In the genomic region with DNA sequence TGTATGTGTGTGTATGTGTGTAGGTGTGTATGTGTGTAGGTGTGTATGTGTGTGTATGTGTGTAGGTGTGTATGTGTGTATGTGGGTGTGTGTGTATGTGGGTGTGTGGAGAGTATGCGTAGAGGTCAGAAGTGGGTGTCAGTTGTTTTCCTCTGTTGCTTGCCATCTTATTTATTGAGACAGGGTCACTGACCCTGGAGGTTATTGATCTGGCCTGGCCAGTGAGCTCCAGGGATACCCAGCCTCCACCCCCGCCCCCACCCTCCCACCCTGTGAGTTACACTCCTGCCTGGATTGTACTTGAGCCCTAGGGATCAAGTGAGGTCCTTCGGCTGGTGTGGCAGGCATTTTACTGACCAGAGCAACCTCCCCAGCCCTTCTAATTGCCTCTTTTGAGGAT, we compare ENCODE assay signal across 25 mouse cellular contexts. TPM values are rescaled to one million over a fixed set of nuclear protein-coding genes. Genes with fewer than 3 reads are reported as not detected.
DNase-seq lines count a peak whose midpoint lies in the region; ATAC-seq and TF ChIP-seq lines count a peak whose summit lies in the region.
"Had no signal": no experiment of that assay in that cellular context is flagged by ENCODE, and none has a peak within 500 bp of the region (broad histone marks: within the 10 kb centered on the region; RNA-seq: fewer than 3 reads in every experiment).

No protein-coding gene starts in this region.

- ATAC-seq in liver, embryonic 11.5 days (replicated peaks; ENCODE audit: low FRiP score), result no peak
- ATAC-seq in liver, embryonic 13.5 days (ENCODE audit: low read depth), result peak; percentile 54
- peak; percentile 59 for ATAC-seq in liver, embryonic 15.5 days (ENCODE audit: insufficient read depth)
- no peak for ATAC-seq in hindbrain, embryonic 14.5 days (ENCODE audit: low FRiP score)
- ATAC-seq: CD4-positive, CD25-positive, alpha-beta regulatory T cell, adult 4 months; forebrain, embryonic 13.5 days; forebrain, embryonic 16.5 days; hindbrain, postnatal 0 days; inflammation-experienced regulatory T-cells, adult 6 months had no signal

- H3K27ac ChIP-seq in liver, adult 2 months (replicated peaks; ENCODE audit: insufficient read depth, low read depth, low read length), result no peak overlapping the region
- H3K27ac ChIP-seq in liver, embryonic 11.5 days (ENCODE audit: low read depth, low read length), result no peak overlapping the region
- H3K27ac ChIP-seq in liver, embryonic 13.5 days, result no peak overlapping the region
- H3K27ac ChIP-seq in liver, embryonic 15.5 days (replicated peaks), result peak overlapping the region; percentile 33; the same call in 1 of the 2 replicates
- no peak overlapping the region for H3K27ac ChIP-seq in hindbrain, embryonic 14.5 days
- H3K27ac ChIP-seq: forebrain, embryonic 10.5 days; forebrain, embryonic 13.5 days; heart, embryonic 15.5 days; hindbrain, embryonic 10.5 days; hindbrain, embryonic 13.5 days; hindbrain, postnatal 0 days had no signal

- 24% methylated on average over 3 of the region's 3 CpGs for WGBS in liver, adult 2 months
- 65% methylated on average over 3 of the region's 3 CpGs for WGBS in liver, embryonic 11.5 days
- WGBS in liver, embryonic 13.5 days (ENCODE audit: insufficient replicate concordance), result 56% methylated on average over 3 of the region's 3 CpGs
- WGBS in liver, embryonic 15.5 days (ENCODE audit: insufficient replicate concordance), result 68% methylated on average over 3 of the region's 3 CpGs
- 82% methylated on average over 3 of the region's 3 CpGs for WGBS in hindbrain, embryonic 14.5 days

- TF ChIP-seq CTCF in liver, adult 2 months (IDR thresholded peaks at IDR 0.05; ENCODE audit: low read depth, low read length), result no peak

- peak; percentile 82 for DNase-seq in liver, adult 2 months (ENCODE audit: extremely low read depth, low read depth, low spot score)
- DNase-seq in liver, embryonic 11.5 days (ENCODE audit: low spot score), result no peak
- no peak for DNase-seq in liver, embryonic 13.5 days
- DNase-seq in hindbrain, embryonic 14.5 days (ENCODE audit: low spot score), result no peak
- no peak for DNase-seq in right cerebral cortex, postnatal 25 days
- DNase-seq: adrenal gland, adult 2 months; adrenal gland, postnatal 14 days; cerebellum, adult 11-12 months; cerebellum, adult 9-10 months; cerebellum, postnatal 14 days; gastrocnemius, postnatal 10 days; gastrocnemius, postnatal 36 days; heart, postnatal 10 days; heart, postnatal 36 days had no signal

- TF ChIP-seq POLR2A in liver, adult 2 months (IDR thresholded peaks at IDR 0.05; ENCODE audit: extremely low read depth, insufficient read depth, low read length), result no peak

- no peak overlapping the region for H3K4me3 ChIP-seq in liver, adult 2 months (ENCODE audit: insufficient read depth, low read depth, low read length)
- no peak overlapping the region for H3K4me3 ChIP-seq in liver, embryonic 11.5 days (ENCODE audit: low read depth, low read length)
- no peak overlapping the region for H3K4me3 ChIP-seq in liver, embryonic 13.5 days (replicated peaks)
- no peak overlapping the region for H3K4me3 ChIP-seq in liver, embryonic 15.5 days (replicated peaks)
- H3K4me3 ChIP-seq in hindbrain, embryonic 14.5 days (replicated peaks; ENCODE audit: low read length), result no peak overlapping the region
- H3K4me3 ChIP-seq: forebrain, embryonic 10.5 days; forebrain, embryonic 13.5 days; heart, embryonic 15.5 days; hindbrain, embryonic 10.5 days; hindbrain, embryonic 13.5 days had no signal

- no peak overlapping the region for H3K4me2 ChIP-seq in liver, embryonic 11.5 days
- no peak overlapping the region for H3K4me2 ChIP-seq in liver, embryonic 13.5 days
- H3K4me2 ChIP-seq in liver, embryonic 15.5 days, result no peak overlapping the region
- H3K4me2 ChIP-seq in hindbrain, embryonic 14.5 days (replicated peaks), result no peak overlapping the region
- H3K4me2 ChIP-seq: forebrain, embryonic 13.5 days; heart, embryonic 11.5 days; heart, embryonic 15.5 days; hindbrain, embryonic 13.5 days had no signal

- no peak overlapping the region for H3K9ac ChIP-seq in liver, adult 2 months (ENCODE audit: low read depth, low read length)
- H3K9ac ChIP-seq in liver, embryonic 11.5 days (ENCODE audit: low read depth, low read length), result no peak overlapping the region
- H3K9ac ChIP-seq in liver, embryonic 13.5 days, result no peak overlapping the region
- no peak overlapping the region for H3K9ac ChIP-seq in liver, embryonic 15.5 days
- H3K9ac ChIP-seq in hindbrain, embryonic 14.5 days, result no peak overlapping the region
- H3K9ac ChIP-seq: forebrain, embryonic 13.5 days; heart, embryonic 15.5 days; hindbrain, embryonic 13.5 days had no signal

- no peaks in the 10 kb centered on the region for H3K9me3 ChIP-seq in liver, embryonic 11.5 days (ENCODE audit: control insufficient read depth, low read length)
- H3K9me3 ChIP-seq in liver, embryonic 13.5 days (replicated peaks), result 0 out of 2 replicates have a peak, but pooled peaks cover 6% of the 10 kb centered on the region
- no peaks in the 10 kb centered on the region for H3K9me3 ChIP-seq in liver, embryonic 15.5 days (replicated peaks)
- H3K9me3 ChIP-seq in hindbrain, embryonic 14.5 days (ENCODE audit: control insufficient read depth, low read length), result no peaks in the 10 kb centered on the region
- H3K9me3 ChIP-seq: forebrain, embryonic 13.5 days; heart, embryonic 15.5 days; hindbrain, embryonic 13.5 days had no signal

- H3K27me3 ChIP-seq in liver, adult 2 months (ENCODE audit: control insufficient read depth, insufficient read depth, low read length), result no peaks in the 10 kb centered on the region
- no peaks in the 10 kb centered on the region for H3K27me3 ChIP-seq in liver, embryonic 11.5 days (replicated peaks; ENCODE audit: control insufficient read depth, insufficient read depth, low read length)
- 0 out of 2 replicates have a peak, but pooled peaks cover 5% of the 10 kb centered on the region for H3K27me3 ChIP-seq in liver, embryonic 13.5 days
- peaks cover 11% of the 10 kb centered on the region for H3K27me3 ChIP-seq in liver, embryonic 15.5 days
- H3K27me3 ChIP-seq in hindbrain, embryonic 14.5 days (ENCODE audit: control insufficient read depth, insufficient read depth, low read length), result no peaks in the 10 kb centered on the region
- H3K27me3 ChIP-seq: forebrain, embryonic 13.5 days; heart, embryonic 15.5 days; hindbrain, embryonic 13.5 days had no signal

- no peaks in the 10 kb centered on the region for H3K36me3 ChIP-seq in liver, adult 2 months (ENCODE audit: control insufficient read depth, insufficient read depth, low read length)
- no peaks in the 10 kb centered on the region for H3K36me3 ChIP-seq in liver, embryonic 11.5 days (ENCODE audit: control insufficient read depth, insufficient read depth, low read length)
- H3K36me3 ChIP-seq in liver, embryonic 13.5 days, result no peaks in the 10 kb centered on the region
- no peaks in the 10 kb centered on the region for H3K36me3 ChIP-seq in liver, embryonic 15.5 days (replicated peaks)
- H3K36me3 ChIP-seq in hindbrain, embryonic 14.5 days (replicated peaks; ENCODE audit: control insufficient read depth, insufficient read depth), result no peaks in the 10 kb centered on the region
- H3K36me3 ChIP-seq: forebrain, embryonic 10.5 days; heart, embryonic 15.5 days; hindbrain, embryonic 10.5 days; hindbrain, embryonic 13.5 days had no signal

- H3K4me1 ChIP-seq in liver, adult 2 months (ENCODE audit: control insufficient read depth, insufficient read depth, low read length), result no peaks in the 10 kb centered on the region
- peaks cover 9% of the 10 kb centered on the region for H3K4me1 ChIP-seq in liver, embryonic 11.5 days (replicated peaks; ENCODE audit: control insufficient read depth, insufficient read depth, low read length)
- H3K4me1 ChIP-seq in liver, embryonic 13.5 days (replicated peaks), result peaks cover 28% of the 10 kb centered on the region
- peaks cover 28% of the 10 kb centered on the region for H3K4me1 ChIP-seq in liver, embryonic 15.5 days (replicated peaks)
- no peaks in the 10 kb centered on the region for H3K4me1 ChIP-seq in hindbrain, embryonic 14.5 days (replicated peaks; ENCODE audit: control insufficient read depth, insufficient read depth, low read length)
- H3K4me1 ChIP-seq: forebrain, embryonic 13.5 days; heart, embryonic 15.5 days; hindbrain, embryonic 13.5 days had no signal

- H3K79me2 ChIP-seq in liver, adult 2 months (ENCODE audit: control insufficient read depth, insufficient read depth, low read length), result no peaks in the 10 kb centered on the region

RNA-seq across cellular contexts. Expression of gene Map3k1, which starts 7.6 kb away (rescaled TPM):
- total RNA-seq in liver, adult 2 months (2014; rRNA removed), result 7.9 and 8.7 TPM in 2 replicates
- 4.5 and 4.6 TPM in 2 replicates for polyA plus RNA-seq in liver, adult 2 months (2012; rRNA removed)
- polyA plus RNA-seq in liver, embryonic 11.5 days (2014; fragmentation: Nextera tagmentation; extraction: Ambion mirVana), result 19.8 and 20.6 TPM in 2 replicates
- 11.1 and 14.5 TPM in 2 replicates for polyA plus RNA-seq in liver, embryonic 13.5 days (2015; fragmentation: Nextera tagmentation; extraction: Ambion mirVana)
- 11.8 and 12.3 TPM in 2 replicates for polyA plus RNA-seq in liver, embryonic 15.5 days (2015; fragmentation: Nextera tagmentation; extraction: Ambion mirVana)
- polyA plus RNA-seq in hindbrain, embryonic 14.5 days (2014; fragmentation: Nextera tagmentation; extraction: Ambion mirVana), result 14.0 and 14.7 TPM in 2 replicates

Comparison
In these comparisons a context has a peak if more than half of its experiments do, and no peak if none do; other contexts are left out.
1. ATAC-seq: peak in liver, embryonic 13.5 days (single experiment) and liver, embryonic 15.5 days (single experiment); none in liver, embryonic 11.5 days (single experiment) and hindbrain, embryonic 14.5 days (single experiment).